Mouse (Mus musculus) stomach, embryonic 16.5 days (tissue): ENCODE results near the gene Slc7a10. TPM values are rescaled to one million over a fixed set of nuclear protein-coding genes. Genes with fewer than 3 reads are reported as not detected.

ENCODE experiments used
- ATAC-seq: fragments of 200-750 bp; cut with Nextera tagmentation; 2 replicates; pipeline ENCODE4 v1.8.0; 2017; ENCODE audit warnings: moderate number of reproducible peaks, moderate TSS enrichment; ENCODE audit not compliant: insufficient read depth, low FRiP score
- H3K27ac ChIP-seq: fragments of 300-500 bp; sonication (generic); 2 replicates; pipeline ENCODE4 v1.5.1; 2014; ENCODE audit warnings: low read length
- H3K27me3 ChIP-seq: fragments of 300-500 bp; sonication (generic); 2 replicates; pipeline ENCODE4 v1.6.1; 2014; ENCODE audit warnings: low read length, control low read depth, mixed read lengths; ENCODE audit not compliant: control insufficient read depth, insufficient read depth
- H3K36me3 ChIP-seq: fragments of 300-500 bp; sonication (generic); 2 replicates; pipeline ENCODE4 v1.6.1; 2014; ENCODE audit warnings: low read length; ENCODE audit not compliant: control insufficient read depth, insufficient read depth
- H3K4me1 ChIP-seq: fragments of 300-500 bp; sonication (generic); 2 replicates; pipeline ENCODE4 v1.6.1; 2014; ENCODE audit warnings: low read length, control low read depth, mixed read lengths; ENCODE audit not compliant: control insufficient read depth, insufficient read depth
- H3K4me2 ChIP-seq: fragments of 300-500 bp; sonication (generic); 2 replicates; pipeline ENCODE4 v1.6.1; 2014; ENCODE audit warnings: low read depth, low read length, mixed read lengths
- H3K4me3 ChIP-seq: fragments of 300-500 bp; sonication (generic); replicated peaks from 2 replicates; pipeline ENCODE4 v1.5.1; 2014; ENCODE audit warnings: mild to moderate bottlenecking, low read length
- H3K9ac ChIP-seq: fragments of 300-500 bp; sonication (generic); 2 replicates; pipeline ENCODE4 v1.6.1; 2014; ENCODE audit warnings: low read length
- H3K9me3 ChIP-seq: fragments of 300-500 bp; sonication (generic); replicated peaks from 2 replicates; pipeline ENCODE4 v1.6.1; 2016; ENCODE audit warnings: low read length, control low read depth; ENCODE audit not compliant: control insufficient read depth
- WGBS: fragments of 180-500 bp; shearing (Covaris S2); extraction: QIAGEN DNeasy Blood & Tissue Kit; methylation state at CpG from one replicate; pipeline ENCODE4 v1.1.7; 2014; 5-methylcytosine and 5-hydroxymethylcytosine counted together
- polyA plus RNA-seq: library from polyadenylated mRNA; unstranded; fragments of >200 nt; fragmentation: Nextera tagmentation; extraction: Ambion mirVana; gene quantifications from 2 replicates; pipeline ENCODE4 v1.2.1, GENCODE M21; 2015

Slc7a10 gene
- polyA plus RNA-seq, 1 experiment from 2014 or later, result 5.0 TPM

GRCm38 (mm10) chr7:35191276-35191675, 5.1 kb downstream of the Slc7a10 start:
- no peak overlapping the region for H3K4me3 ChIP-seq
- H3K9ac ChIP-seq, result no peak overlapping the region
- H3K9me3 ChIP-seq, result no peaks in the 10 kb centered on the region
- peaks cover 16% of the 10 kb centered on the region for H3K27me3 ChIP-seq
- WGBS, result 37% methylated on average over 2 of the region's 2 CpGs
- H3K4me1 ChIP-seq, result 0 out of 2 replicates have a peak, but pooled peaks cover 2% of the 10 kb centered on the region
- no peaks in the 10 kb centered on the region for H3K36me3 ChIP-seq
- ATAC-seq, result no peak
- H3K27ac ChIP-seq, result no peak overlapping the region
- no peak overlapping the region for H3K4me2 ChIP-seq

DNA sequence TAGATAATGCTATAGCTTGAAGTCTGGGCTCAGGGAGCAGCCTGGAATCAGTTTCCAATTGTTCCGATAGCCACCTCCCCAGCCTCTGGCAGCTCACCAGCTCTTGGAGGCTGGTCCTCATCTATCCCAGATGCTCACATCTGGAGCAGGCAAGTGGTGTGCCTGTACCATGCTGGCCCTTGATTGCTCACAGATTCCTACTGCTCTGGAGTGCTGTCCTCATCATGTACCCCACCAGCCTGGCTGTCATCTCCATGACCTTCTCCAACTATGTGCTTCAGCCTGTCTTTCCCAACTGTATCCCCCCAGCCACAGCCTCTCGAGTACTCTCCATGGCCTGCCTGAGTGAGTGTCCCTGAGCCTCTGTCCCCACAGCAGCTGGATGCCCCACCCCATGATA, 10.8 kb downstream of the Slc7a10 start:
- 64% methylated on average over 2 of the region's 2 CpGs for WGBS
- Histone ChIP-seq H3K9me3 (no peaks in the 10 kb centered on the region), H3K27ac (no peak overlapping the region), H3K4me3 (no peak overlapping the region), H3K27me3 (no peaks in the 10 kb centered on the region), H3K4me2 (no peak overlapping the region), H3K36me3 (peaks cover 8% of the 10 kb centered on the region; the same call in 1 of the 2 replicates), H3K4me1 (no peaks in the 10 kb centered on the region), H3K9ac (no peak overlapping the region)
- no peak for ATAC-seq

DNA sequence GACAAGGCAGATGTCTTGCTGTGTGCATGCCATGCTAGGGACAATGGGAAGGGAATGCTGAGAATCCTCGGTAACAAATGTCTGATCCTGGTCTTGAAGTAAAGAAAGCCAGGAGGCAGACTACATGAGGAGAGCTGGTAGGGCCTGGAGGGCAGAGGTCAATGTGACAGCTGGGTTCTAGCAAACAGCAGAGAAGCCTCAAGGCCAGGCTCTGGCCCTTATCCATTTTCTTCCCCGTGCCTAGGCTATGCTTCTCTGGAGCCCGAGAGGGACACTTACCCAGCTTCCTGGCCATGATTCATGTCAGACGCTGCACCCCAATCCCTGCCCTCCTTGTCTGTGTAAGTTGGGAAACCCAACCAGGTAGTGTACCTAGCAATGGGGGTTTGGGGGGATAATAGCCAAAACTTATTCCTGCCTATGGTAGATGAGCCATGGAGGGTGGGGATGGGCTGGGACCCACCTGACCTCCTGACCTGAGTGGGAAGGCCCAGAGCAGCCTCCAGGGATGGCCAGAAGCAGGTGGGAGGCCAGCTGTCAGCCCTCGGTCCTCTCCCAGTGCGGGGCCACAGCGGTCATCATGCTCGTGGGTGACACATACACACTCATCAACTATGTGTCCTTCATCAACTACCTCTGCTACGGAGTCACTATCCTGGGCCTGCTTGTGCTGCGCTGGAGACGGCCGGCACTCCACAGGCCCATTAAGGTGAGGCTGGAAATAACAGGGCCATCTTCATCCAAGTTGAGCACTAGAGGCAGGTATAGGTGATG, 13.0 kb downstream of the Slc7a10 start:
- Histone ChIP-seq H3K4me1 (no peaks in the 10 kb centered on the region), H3K4me2 (no peak overlapping the region), H3K4me3 (no peak overlapping the region), H3K27me3 (no peaks in the 10 kb centered on the region), H3K9me3 (no peaks in the 10 kb centered on the region), H3K36me3 (peaks cover 15% of the 10 kb centered on the region; the same call in 1 of the 2 replicates), H3K9ac (no peak overlapping the region), H3K27ac (no peak overlapping the region)
- WGBS, result 85% methylated on average over 12 of the region's 12 CpGs
- ATAC-seq, result no peak

GRCm38 (mm10) chr7:35199755-35200154, 13.6 kb downstream of the Slc7a10 start:
- Histone ChIP-seq H3K9ac (no peak overlapping the region), H3K27me3 (no peaks in the 10 kb centered on the region), H3K4me2 (no peak overlapping the region), H3K9me3 (no peaks in the 10 kb centered on the region), H3K36me3 (peaks cover 15% of the 10 kb centered on the region; the same call in 1 of the 2 replicates), H3K27ac (no peak overlapping the region), H3K4me1 (no peaks in the 10 kb centered on the region), H3K4me3 (no peak overlapping the region)
- ATAC-seq, result no peak

- peaks cover 4% of the 10 kb centered on the region; the same call in 1 of the 2 replicates for H3K4me1 ChIP-seq
- WGBS, result 94% methylated on average over 4 of the region's 4 CpGs
- H3K4me3 ChIP-seq, result no peak overlapping the region
Measured at GRCm38 (mm10) chr7:35211791-35212190, 25.6 kb downstream of the Slc7a10 start.

DNA sequence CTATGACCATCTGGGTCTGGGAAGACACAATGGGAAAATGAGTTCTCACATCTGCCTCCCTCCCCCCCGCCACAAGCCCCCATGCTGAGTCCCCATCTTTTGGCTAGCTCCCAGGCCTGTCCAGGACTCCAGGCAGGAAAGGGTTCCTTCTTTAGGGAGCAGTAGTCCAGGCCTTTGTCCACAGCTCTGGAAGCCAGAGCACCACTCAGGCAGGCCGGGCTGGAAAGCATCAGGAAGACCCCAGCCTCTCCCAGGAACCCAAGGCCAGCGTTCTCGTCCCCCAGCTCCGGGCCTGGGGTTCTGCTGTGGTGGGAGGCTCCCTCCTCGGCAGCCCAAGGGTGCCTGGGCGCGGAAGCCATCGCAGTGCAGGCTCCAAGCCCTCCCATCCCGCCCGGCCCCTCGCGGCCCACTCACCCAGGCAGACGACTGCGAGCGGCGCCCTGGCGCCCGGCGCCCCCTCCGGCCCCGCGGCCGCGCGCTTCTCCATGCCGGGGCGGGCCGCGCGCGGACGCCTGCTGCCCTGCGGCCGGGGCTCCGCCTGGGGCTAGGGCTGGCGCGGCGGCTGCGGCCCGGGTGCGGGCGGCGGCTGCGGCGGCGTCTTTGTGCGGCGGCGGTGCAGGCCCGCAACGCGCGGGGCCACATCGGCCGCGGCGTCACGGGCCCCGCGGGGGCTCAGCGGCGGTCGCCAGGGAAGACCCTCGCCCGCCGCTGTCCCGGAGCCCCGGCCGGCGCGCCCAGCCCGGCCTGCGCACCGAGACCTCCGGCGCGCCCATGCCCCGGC, 28.4 kb downstream of the Slc7a10 start:
- H3K4me3 ChIP-seq, result peak overlapping the region; percentile 70
- no peaks in the 10 kb centered on the region for H3K36me3 ChIP-seq
- H3K27ac ChIP-seq, result no peak overlapping the region
- H3K27me3 ChIP-seq, result no peaks in the 10 kb centered on the region
- WGBS, result under 1% methylated on average over 74 of the region's 79 CpGs
- H3K9me3 ChIP-seq, result no peaks in the 10 kb centered on the region
- H3K9ac ChIP-seq, result peak overlapping the region; percentile 83
- H3K4me2 ChIP-seq, result peak overlapping the region; percentile 84
- peaks cover 4% of the 10 kb centered on the region; the same call in 1 of the 2 replicates for H3K4me1 ChIP-seq
- ATAC-seq, result peak; percentile 44; the same call in 1 of the 2 replicates

More at GRCm38 (mm10) chr7:35211791-35212190, 25.6 kb downstream of the Slc7a10 start:
- H3K36me3 ChIP-seq, result no peaks in the 10 kb centered on the region
- H3K4me2 ChIP-seq, result no peak overlapping the region
- no peak overlapping the region for H3K27ac ChIP-seq
- no peaks in the 10 kb centered on the region for H3K9me3 ChIP-seq
- H3K27me3 ChIP-seq, result no peaks in the 10 kb centered on the region
- H3K9ac ChIP-seq, result no peak overlapping the region
- no peak for ATAC-seq

- Histone ChIP-seq H3K36me3 (no peaks in the 10 kb centered on the region), H3K4me2 (peak within 1 kb of the TSS; percentile 84), H3K9me3 (no peaks in the 10 kb centered on the region), H3K4me3 (peak within 1 kb of the TSS; percentile 70), H3K27ac (no peak within 1 kb of the TSS), H3K9ac (peak within 1 kb of the TSS; percentile 83), H3K27me3 (no peaks in the 10 kb centered on the region), H3K4me1 (peaks cover 4% of the 10 kb centered on the region; the same call in 1 of the 2 replicates)
- peak; percentile 93 for ATAC-seq
- under 1% methylated on average over 51 of the region's 53 CpGs for WGBS
Measured at GRCm38 (mm10) chr7:35215225-35215624, 29.0 kb downstream of the Slc7a10 start, which contains the start of gene Lrp3. Gene Lrp3 (minus strand): TSS chr7:35215498.

GRCm38 (mm10) chr7:35215731-35216130, 29.5 kb downstream of the Slc7a10 start:
- no peak for ATAC-seq
- Histone ChIP-seq H3K9me3 (no peaks in the 10 kb centered on the region), H3K4me2 (peak overlapping the region; percentile 84), H3K27ac (no peak overlapping the region), H3K36me3 (no peaks in the 10 kb centered on the region), H3K4me1 (peaks cover 4% of the 10 kb centered on the region; the same call in 1 of the 2 replicates), H3K4me3 (peak overlapping the region; percentile 70), H3K27me3 (no peaks in the 10 kb centered on the region), H3K9ac (no peak overlapping the region)
- WGBS, result 45% methylated on average over 5 of the region's 5 CpGs
